Mouse (Mus musculus) lung, adult 2 months (tissue): Measurements from ENCODE around the gene Dkk3. TPM values are rescaled to one million over a fixed set of nuclear protein-coding genes. Genes with fewer than 3 reads are reported as not detected.
"Not testable (repeated sequence)": the region's sequence is repeated elsewhere in the genome, so short reads cannot be mapped to it uniquely, and the experiment has no call there.

Source experiments
- DNase-seq: peaks from one replicate; pipeline ENCODE4 v3.0.0; 2022
- H3K4me1 ChIP-seq: fragments of 200-500 bp; 2 replicates; pipeline ENCODE4 v1.6.1; 2011; ENCODE audit warnings: low read length; ENCODE audit not compliant: control insufficient read depth, insufficient read depth
- H3K4me3 ChIP-seq: fragments of 200-500 bp; replicated peaks from 2 replicates; pipeline ENCODE3; 2011; ENCODE audit warnings: low read depth, mild to moderate bottlenecking, control low read depth, low read length; ENCODE audit errors: extremely low read depth
- CTCF ChIP-seq: fragments of 200-500 bp; IDR thresholded peaks from 2 replicates; pipeline ENCODE4 v1.5.1; 2011; ENCODE audit warnings: mild to moderate bottlenecking, low read length, control low read depth; ENCODE audit not compliant: insufficient read depth
- POLR2A ChIP-seq: fragments of 200-500 bp; IDR thresholded peaks from 2 replicates; pipeline ENCODE4 v1.6.1; 2011; ENCODE audit warnings: low read depth, mild to moderate bottlenecking, control low read depth, low read length, borderline replicate concordance; ENCODE audit errors: extremely low read depth
- WGBS: fragments of 180-500 bp; shearing (Covaris S2); methylation state at CpG from one replicate; pipeline ENCODE4 v1.1.7; 2018; 5-methylcytosine and 5-hydroxymethylcytosine counted together
- polyA plus RNA-seq: library from polyadenylated mRNA; depleted of rRNA; stranded (reverse); fragments of >200 nt; gene quantifications from 2 replicates; pipeline ENCODE4 v1.2.3, GENCODE M21; 2012; rRNA removed

The Dkk3 gene
- polyA plus RNA-seq, 1 experiment = 32.3 TPM

DNA sequence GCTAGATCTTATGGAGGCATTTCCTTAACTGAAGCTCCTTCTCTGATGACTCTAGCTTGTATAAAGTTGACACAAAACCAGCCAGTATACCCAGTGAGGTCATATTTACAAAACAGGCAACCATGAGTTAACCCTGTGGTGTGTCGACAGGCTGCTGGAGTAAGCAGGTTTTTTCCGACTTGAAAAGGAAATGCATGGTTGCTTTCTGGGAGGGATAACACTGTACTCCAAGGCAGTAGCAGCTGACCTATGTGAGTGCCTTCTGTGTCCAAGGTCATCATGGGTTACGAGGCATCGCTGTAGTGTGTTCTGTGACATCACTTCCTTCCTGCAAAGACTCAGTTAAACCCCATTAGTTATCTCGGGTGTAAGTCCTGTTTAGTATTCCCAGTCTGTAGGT, 55.9 kb downstream of the Dkk3 start:
- no peak for DNase-seq
- TF ChIP-seq POLR2A (no peak), CTCF (no peak)
- no peak overlapping the region for H3K4me3 ChIP-seq
- H3K4me1 ChIP-seq = no peaks in the 10 kb centered on the region
- WGBS = 47% methylated on average over 5 of the region's 5 CpGs

GRCm38 (mm10) chr7:112100887-112101286, 58.0 kb downstream of the Dkk3 start:
- no peaks in the 10 kb centered on the region for H3K4me1 ChIP-seq
- DNase-seq = no peak
- TF ChIP-seq POLR2A = no peak
- no peak for TF ChIP-seq CTCF
- no peak overlapping the region for H3K4me3 ChIP-seq
- WGBS = 98% methylated on average over 2 of the region's 2 CpGs

DNA sequence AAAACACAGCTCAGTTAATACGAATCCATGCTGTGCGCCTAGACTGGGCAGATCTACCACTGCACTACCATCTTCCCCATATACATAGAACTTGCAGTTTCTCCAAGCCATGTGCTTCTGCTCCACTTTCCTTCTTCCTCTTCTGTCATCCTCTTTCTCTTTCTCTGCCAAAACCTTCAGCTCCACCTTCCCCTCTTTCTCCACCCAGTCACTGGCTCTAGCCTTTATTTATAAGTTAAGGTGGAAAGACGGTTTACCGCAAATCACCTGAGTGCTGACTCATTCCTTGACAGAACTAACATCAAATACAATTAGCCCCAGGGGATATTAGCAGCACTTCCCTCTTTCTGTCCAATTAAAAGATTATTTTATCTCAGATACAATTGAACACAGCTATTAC, 63.9 kb downstream of the Dkk3 start:
- not testable (repeated sequence) for DNase-seq, H3K4me3 ChIP-seq, H3K4me1 ChIP-seq
- WGBS = 82% methylated on average over 4 of the region's 4 CpGs

DNA sequence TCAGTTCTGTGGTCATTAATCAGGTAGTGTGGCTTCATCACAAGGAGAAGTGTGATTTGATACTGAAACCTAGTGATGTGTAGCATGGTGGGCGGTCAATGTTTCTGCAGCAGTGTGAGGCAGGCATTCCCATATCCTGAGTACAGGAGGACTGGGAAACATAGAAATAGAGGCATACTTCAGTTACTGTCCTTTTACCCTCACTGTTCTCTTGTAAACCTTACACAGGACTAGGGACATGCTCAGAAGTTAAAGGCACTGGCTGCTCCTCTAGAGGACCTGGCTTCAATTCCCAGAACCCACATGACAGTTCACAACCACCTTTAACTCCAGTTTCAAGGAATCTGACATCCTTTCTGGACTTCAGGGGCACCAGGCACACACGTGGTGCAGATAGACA, 72.7 kb downstream of the Dkk3 start:
- TF ChIP-seq CTCF = no peak
- no peak for TF ChIP-seq POLR2A
- no peak for DNase-seq
- WGBS = 92% methylated on average over 2 of the region's 2 CpGs
- no peak overlapping the region for H3K4me3 ChIP-seq
- H3K4me1 ChIP-seq = no peaks in the 10 kb centered on the region

- Histone ChIP-seq H3K4me1 (no peaks in the 10 kb centered on the region), H3K4me3 (no peak overlapping the region)
- TF ChIP-seq CTCF = peak; percentile 84
- no peak for TF ChIP-seq POLR2A
- peak; percentile 83 for DNase-seq
- WGBS = 22% methylated on average over 4 of the region's 4 CpGs
Observed at GRCm38 (mm10) chr7:112085062-112085461, 73.8 kb downstream of the Dkk3 start.

DNA sequence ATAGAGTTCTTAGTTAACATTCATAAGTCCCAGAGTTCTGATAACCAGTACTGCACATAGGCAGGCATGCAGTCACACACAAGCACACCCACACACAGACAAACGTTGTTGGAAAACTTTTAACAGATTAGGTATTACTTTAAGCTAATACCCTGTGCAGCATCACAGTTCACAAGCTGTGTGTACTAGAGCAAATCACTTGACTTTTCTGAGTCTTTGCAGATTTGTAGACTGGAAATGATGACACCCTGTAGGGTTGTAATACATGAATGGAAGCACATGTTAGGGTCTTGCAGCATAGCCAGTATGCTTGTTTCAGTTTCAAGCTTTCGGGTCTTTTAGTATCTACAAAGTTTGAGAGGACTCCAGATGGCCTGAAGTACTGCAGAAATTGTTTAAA, 74.6 kb downstream of the Dkk3 start:
- TF ChIP-seq POLR2A (no peak), CTCF (no peak)
- H3K4me1 ChIP-seq = no peaks in the 10 kb centered on the region
- DNase-seq = no peak

GRCm38 (mm10) chr7:112082636-112083035, 76.2 kb downstream of the Dkk3 start:
- no peak overlapping the region for H3K4me3 ChIP-seq
- WGBS = 88% methylated on average over 1 of the region's 1 CpGs
- no peaks in the 10 kb centered on the region for H3K4me1 ChIP-seq
- DNase-seq = no peak
- TF ChIP-seq CTCF (no peak), POLR2A (no peak)

More for the DNA sequence above, 74.6 kb downstream of the Dkk3 start:
- 80% methylated on average over 2 of the region's 2 CpGs for WGBS
- H3K4me3 ChIP-seq = no peak overlapping the region

DNA sequence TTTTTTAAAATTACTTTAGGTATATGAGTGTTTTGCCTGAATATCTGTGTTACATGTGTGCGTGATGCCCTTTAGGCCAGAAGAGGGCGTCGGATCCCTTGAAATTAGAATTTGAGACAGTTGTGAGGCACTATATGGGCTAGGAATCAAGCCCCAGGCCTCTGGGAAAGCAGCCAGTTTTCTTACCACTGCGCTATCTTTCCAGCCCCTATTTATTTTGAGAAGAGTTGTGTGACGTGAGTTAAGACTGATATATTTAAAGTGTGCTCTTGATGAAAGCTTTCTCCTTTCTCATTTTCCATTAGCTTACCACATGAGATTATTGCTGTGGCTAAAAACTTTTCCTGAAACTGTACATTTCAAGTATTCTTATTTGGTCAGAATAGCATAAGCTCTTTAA, 84.0 kb downstream of the Dkk3 start:
- no peak for DNase-seq
- TF ChIP-seq POLR2A (no peak), CTCF (no peak)
- Histone ChIP-seq H3K4me1 (no peaks in the 10 kb centered on the region), H3K4me3 (no peak overlapping the region)
- 89% methylated on average over 5 of the region's 5 CpGs for WGBS

Other genes starting within 250 kb of the Dkk3 start
- gene Usp47, start 135.6 kb downstream of the Dkk3 start, polyA plus RNA-seq = 9.0 and 14.7 TPM in 2 replicates
- 49.0 and 58.2 TPM in 2 replicates for gene Mical2, start 66.8 kb upstream of the Dkk3 start, polyA plus RNA-seq